Mouse (Mus musculus): ENCODE results near the gene Tmem274. TPM values are rescaled to one million over a fixed set of nuclear protein-coding genes. Genes with fewer than 3 reads are reported as not detected.
A peak's percentile ranks its signal among the peaks of the same experiment; 100 is the strongest.

Gene Tmem274
- polyA plus RNA-seq, 1 experiment from 2014 or later = 0.41 TPM

DNA sequence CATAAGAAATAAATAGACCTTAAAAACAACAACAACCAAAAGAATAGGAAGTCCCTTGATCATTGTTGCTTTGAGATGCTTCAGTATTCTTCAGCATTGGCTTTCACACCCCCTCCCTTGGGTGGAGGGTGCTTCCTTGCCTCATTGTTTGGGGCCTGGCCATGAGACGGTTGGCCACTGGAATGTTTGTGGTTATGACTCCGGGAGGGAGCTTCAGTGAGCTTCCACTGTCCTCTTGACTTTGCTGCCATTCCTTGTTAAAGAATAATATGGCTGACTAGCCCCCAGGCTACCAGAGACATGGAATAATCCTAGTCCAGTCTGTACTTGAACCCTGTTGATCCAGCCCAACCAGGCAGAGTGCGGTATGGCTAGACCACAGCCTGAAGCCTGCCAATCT, 29.7 kb downstream of the Tmem274 start:
- 65% methylated on average over 3 of the region's 3 CpGs for WGBS
- no peak overlapping the region for H3K27ac ChIP-seq (ENCODE audit: low read length)
- peaks cover 10% of the 10 kb centered on the region for H3K36me3 ChIP-seq (ENCODE audit: control insufficient read depth, insufficient read depth)
- no peaks in the 10 kb centered on the region for H3K9me3 ChIP-seq (replicated peaks; ENCODE audit: control insufficient read depth, low read length)
- no peak overlapping the region for H3K4me2 ChIP-seq (ENCODE audit: low read depth, low read length)
- no peak overlapping the region for H3K9ac ChIP-seq (ENCODE audit: low read length)
- no peak overlapping the region for H3K4me3 ChIP-seq (ENCODE audit: low read length)
- H3K27me3 ChIP-seq (ENCODE audit: control insufficient read depth, insufficient read depth, low read length) = no peaks in the 10 kb centered on the region
- no peaks in the 10 kb centered on the region for H3K4me1 ChIP-seq (ENCODE audit: control insufficient read depth, insufficient read depth, low read length)
- ATAC-seq (replicated peaks; ENCODE audit: extremely low read depth, insufficient read depth, low FRiP score) = no peak

DNA sequence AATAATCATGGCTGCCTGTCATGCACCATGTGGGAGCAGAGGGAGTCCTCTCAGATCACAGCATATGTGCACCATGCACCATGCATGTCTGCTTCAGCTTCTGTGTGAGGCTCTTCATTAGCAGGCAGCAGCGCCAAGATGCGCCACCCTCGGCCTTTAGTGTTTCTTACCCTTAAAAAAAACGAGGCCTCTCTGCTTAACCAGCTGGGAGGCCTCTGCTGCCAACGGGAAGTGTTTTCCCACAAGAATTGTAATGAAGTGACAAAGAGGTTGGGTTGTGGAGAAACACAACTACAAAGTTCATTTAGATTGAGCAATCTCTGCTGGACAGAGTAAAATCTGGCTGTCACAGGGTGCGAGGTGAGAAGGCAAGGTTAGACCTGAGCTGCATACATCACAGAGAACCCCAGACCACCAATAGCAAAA, 34.1 kb downstream of the Tmem274 start:
- H3K9ac ChIP-seq (ENCODE audit: low read length) = no peak overlapping the region
- H3K4me1 ChIP-seq (ENCODE audit: control insufficient read depth, insufficient read depth, low read length) = no peaks in the 10 kb centered on the region
- H3K27ac ChIP-seq (ENCODE audit: low read length) = no peak overlapping the region
- ATAC-seq (replicated peaks; ENCODE audit: extremely low read depth, insufficient read depth, low FRiP score) = no peak
- no peak overlapping the region for H3K4me2 ChIP-seq (ENCODE audit: low read depth, low read length)
- no peaks in the 10 kb centered on the region for H3K36me3 ChIP-seq (ENCODE audit: control insufficient read depth, insufficient read depth)
- no peak overlapping the region for H3K4me3 ChIP-seq (ENCODE audit: low read length)
- no peaks in the 10 kb centered on the region for H3K9me3 ChIP-seq (replicated peaks; ENCODE audit: control insufficient read depth, low read length)
- 49% methylated on average over 6 of the region's 6 CpGs for WGBS
- no peaks in the 10 kb centered on the region for H3K27me3 ChIP-seq (ENCODE audit: control insufficient read depth, insufficient read depth, low read length)

DNA sequence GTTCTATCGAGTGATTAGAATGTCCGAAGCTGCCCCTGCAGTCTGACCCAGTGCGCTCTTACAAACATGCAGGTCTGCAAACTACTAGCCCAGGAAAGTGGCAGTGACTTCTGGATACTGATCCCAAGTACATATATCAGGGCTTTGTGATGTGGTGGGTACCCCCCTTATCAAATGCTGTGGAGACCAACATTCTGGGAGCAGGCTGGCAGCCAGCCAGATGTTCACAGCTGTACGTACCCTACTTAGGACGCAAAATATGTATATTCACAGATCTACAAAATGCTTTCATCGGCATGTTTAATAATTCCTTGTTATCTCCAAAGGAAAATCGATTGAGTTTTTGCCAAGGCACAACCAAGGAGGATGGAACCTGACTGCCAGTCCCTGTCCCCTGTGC, 34.9 kb downstream of the Tmem274 start:
- no peak overlapping the region for H3K9ac ChIP-seq (ENCODE audit: low read length)
- H3K4me3 ChIP-seq (ENCODE audit: low read length) = no peak overlapping the region
- no peaks in the 10 kb centered on the region for H3K4me1 ChIP-seq (ENCODE audit: control insufficient read depth, insufficient read depth, low read length)
- no peaks in the 10 kb centered on the region; the same call in 1 of the 2 replicates for H3K9me3 ChIP-seq (replicated peaks; ENCODE audit: control insufficient read depth, low read length)
- H3K27ac ChIP-seq (ENCODE audit: low read length) = no peak overlapping the region
- 69% methylated on average over 7 of the region's 7 CpGs for WGBS
- no peaks in the 10 kb centered on the region for H3K36me3 ChIP-seq (ENCODE audit: control insufficient read depth, insufficient read depth)
- H3K27me3 ChIP-seq (ENCODE audit: control insufficient read depth, insufficient read depth, low read length) = no peaks in the 10 kb centered on the region
- H3K4me2 ChIP-seq (ENCODE audit: low read depth, low read length) = no peak overlapping the region
- ATAC-seq (replicated peaks; ENCODE audit: extremely low read depth, insufficient read depth, low FRiP score) = no peak

DNA sequence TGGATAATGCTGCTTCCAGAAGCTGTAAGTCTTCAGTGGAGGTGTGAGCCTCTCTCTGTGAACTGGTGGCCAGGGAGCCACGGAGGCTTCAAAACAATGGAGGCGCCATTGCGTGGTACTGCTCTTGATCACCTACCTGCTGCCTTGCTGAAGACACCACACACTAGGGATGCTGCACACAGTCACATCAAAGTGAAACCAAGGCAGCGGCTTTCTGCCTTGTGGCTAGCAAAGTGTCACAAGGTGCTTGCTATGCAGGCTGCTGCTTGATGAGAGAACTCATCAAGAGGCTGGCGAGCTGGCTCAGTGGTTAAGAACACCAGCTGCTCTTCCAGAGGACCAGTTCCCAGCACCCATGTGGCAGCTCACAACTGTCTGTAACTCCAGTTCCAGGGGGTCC, 38.5 kb downstream of the Tmem274 start:
- H3K4me2 ChIP-seq (ENCODE audit: low read depth, low read length) = no peak overlapping the region
- ATAC-seq (replicated peaks; ENCODE audit: extremely low read depth, insufficient read depth, low FRiP score) = no peak
- no peak overlapping the region for H3K4me3 ChIP-seq (ENCODE audit: low read length)
- no peak overlapping the region for H3K27ac ChIP-seq (ENCODE audit: low read length)
- H3K4me1 ChIP-seq (ENCODE audit: control insufficient read depth, insufficient read depth, low read length) = peaks cover 7% of the 10 kb centered on the region; the same call in 1 of the 2 replicates
- H3K9ac ChIP-seq (ENCODE audit: low read length) = no peak overlapping the region
- H3K27me3 ChIP-seq (ENCODE audit: control insufficient read depth, insufficient read depth, low read length) = no peaks in the 10 kb centered on the region
- no peaks in the 10 kb centered on the region for H3K36me3 ChIP-seq (ENCODE audit: control insufficient read depth, insufficient read depth)
- no peaks in the 10 kb centered on the region; the same call in 1 of the 2 replicates for H3K9me3 ChIP-seq (replicated peaks; ENCODE audit: control insufficient read depth, low read length)
- 89% methylated on average over 5 of the region's 5 CpGs for WGBS

DNA sequence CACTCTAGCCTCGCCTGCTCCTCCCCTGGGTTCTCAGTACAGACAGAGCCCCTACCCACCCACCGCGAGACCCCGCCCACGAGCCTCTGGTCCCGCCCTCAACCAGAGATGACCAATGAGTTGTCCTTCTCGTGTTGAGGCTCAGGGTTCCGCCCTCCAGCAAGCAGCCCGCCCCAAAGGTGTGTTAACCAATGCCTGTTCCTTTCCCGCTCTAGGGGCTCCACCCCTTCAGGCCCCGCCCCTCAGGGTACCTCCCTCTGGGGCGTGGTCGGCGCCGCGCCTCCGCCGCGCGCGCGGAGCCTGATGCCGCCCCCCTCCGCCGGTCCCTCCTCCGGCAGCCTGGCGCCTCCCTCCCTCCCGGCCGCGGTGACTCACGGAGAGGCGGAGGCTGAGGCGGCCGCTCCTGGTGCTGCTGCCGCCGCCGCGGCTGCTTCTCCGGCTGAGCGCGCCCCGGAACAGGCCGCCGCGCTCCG, 40.7 kb downstream of the Tmem274 start, which contains the start of gene Ctnnbip1:
Gene Ctnnbip1 (plus strand): TSS at position 369 of the 473 bp plus-strand sequence.
- Histone ChIP-seq H3K27me3 (ENCODE audit: control insufficient read depth, insufficient read depth, low read length) (no peaks in the 10 kb centered on the region), H3K4me1 (ENCODE audit: control insufficient read depth, insufficient read depth, low read length) (peaks cover 7% of the 10 kb centered on the region; the same call in 1 of the 2 replicates), H3K9me3 (replicated peaks; ENCODE audit: control insufficient read depth, low read length) (no peaks in the 10 kb centered on the region; the same call in 1 of the 2 replicates), H3K27ac (ENCODE audit: low read length) (peak within 1 kb of the TSS; percentile 44; the same call in 1 of the 2 replicates), H3K36me3 (ENCODE audit: control insufficient read depth, insufficient read depth) (no peaks in the 10 kb centered on the region), H3K4me2 (ENCODE audit: low read depth, low read length) (peak within 1 kb of the TSS; percentile 89), H3K4me3 (ENCODE audit: low read length) (peak within 1 kb of the TSS; percentile 81), H3K9ac (ENCODE audit: low read length) (peak within 1 kb of the TSS; percentile 90)
- 1% methylated on average over 41 of the region's 46 CpGs for WGBS
- peak; percentile 98 for ATAC-seq (replicated peaks; ENCODE audit: extremely low read depth, insufficient read depth, low FRiP score)

DNA sequence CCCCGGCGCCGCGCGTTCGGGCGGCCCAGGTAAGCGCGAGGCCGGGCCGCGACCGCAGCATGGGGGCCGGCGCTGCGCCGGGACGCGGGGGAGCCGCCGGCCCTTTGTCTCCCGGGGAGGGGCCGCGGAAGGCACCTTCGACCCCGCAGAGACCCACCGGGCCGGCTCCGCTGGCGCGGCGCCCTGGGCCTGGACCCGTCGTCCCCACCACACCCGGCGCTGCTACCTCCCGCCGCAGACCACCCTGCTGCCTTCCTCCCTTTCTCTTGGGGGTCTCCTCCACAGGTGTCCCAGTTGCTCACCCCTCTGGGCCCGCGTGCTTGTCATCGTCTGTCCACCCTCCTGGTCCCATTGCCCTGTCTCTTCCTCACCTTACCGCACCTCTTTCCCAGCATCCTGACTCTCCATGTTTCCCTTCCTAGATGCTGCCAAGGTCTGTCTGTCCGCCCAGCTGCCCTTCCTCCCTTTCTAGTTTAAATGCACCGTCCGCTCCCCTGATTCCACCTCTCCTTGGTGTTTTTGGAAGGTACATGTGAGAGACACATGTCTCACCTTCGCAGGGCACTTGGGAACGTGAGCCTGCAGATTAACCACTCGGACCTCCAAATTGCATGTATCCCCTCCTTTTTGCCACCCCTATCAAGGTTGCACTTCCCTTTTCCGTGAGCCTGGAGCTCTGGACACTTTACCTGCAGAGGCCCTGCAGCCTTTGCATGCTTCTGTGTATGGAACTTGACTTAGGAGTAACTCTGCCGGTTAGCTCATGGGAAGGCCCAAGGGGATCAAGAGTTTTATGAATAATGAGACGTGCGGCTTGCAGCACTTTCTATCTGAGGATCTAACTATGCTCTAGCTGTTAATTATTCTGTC, 41.4 kb downstream of the Tmem274 start:
- ATAC-seq (replicated peaks; ENCODE audit: extremely low read depth, insufficient read depth, low FRiP score) = no peak

DNA sequence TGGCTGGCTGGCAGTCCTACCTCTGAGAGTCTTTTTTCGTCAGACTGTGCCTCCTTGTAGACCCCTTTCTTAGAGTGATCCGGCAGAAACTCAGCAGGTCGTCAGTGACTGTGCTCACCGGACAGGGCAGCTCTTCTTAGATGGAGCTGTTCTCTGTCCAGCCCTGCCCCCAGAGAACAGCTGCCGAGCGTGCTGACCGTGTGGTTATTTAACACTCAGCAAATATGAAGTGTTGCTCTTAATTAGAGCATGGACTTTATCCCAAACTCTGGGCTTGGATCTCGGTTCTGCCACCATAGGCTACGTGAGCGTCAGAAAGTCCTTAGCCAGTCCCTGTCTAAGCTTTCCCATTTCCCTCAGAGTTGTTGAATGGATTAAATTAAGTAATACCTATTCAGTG, 44.1 kb downstream of the Tmem274 start:
- Histone ChIP-seq H3K9ac (ENCODE audit: low read length) (no peak overlapping the region), H3K4me3 (ENCODE audit: low read length) (no peak overlapping the region), H3K27me3 (ENCODE audit: control insufficient read depth, insufficient read depth, low read length) (no peaks in the 10 kb centered on the region), H3K4me1 (ENCODE audit: control insufficient read depth, insufficient read depth, low read length) (peaks cover 20% of the 10 kb centered on the region), H3K4me2 (ENCODE audit: low read depth, low read length) (no peak overlapping the region), H3K36me3 (ENCODE audit: control insufficient read depth, insufficient read depth) (no peaks in the 10 kb centered on the region), H3K9me3 (replicated peaks; ENCODE audit: control insufficient read depth, low read length) (no peaks in the 10 kb centered on the region; the same call in 1 of the 2 replicates), H3K27ac (ENCODE audit: low read length) (no peak overlapping the region)
- WGBS = 64% methylated on average over 10 of the region's 10 CpGs
- ATAC-seq (replicated peaks; ENCODE audit: extremely low read depth, insufficient read depth, low FRiP score) = no peak

More for the DNA sequence above, 41.4 kb downstream of the Tmem274 start:
- Histone ChIP-seq H3K4me2 (ENCODE audit: low read depth, low read length) (peak overlapping the region; percentile 89), H3K27me3 (ENCODE audit: control insufficient read depth, insufficient read depth, low read length) (no peaks in the 10 kb centered on the region), H3K27ac (ENCODE audit: low read length) (peak overlapping the region; percentile 44; the same call in 1 of the 2 replicates), H3K4me3 (ENCODE audit: low read length) (peak overlapping the region; percentile 81), H3K4me1 (ENCODE audit: control insufficient read depth, insufficient read depth, low read length) (peaks cover 7% of the 10 kb centered on the region; the same call in 1 of the 2 replicates), H3K36me3 (ENCODE audit: control insufficient read depth, insufficient read depth) (no peaks in the 10 kb centered on the region), H3K9ac (ENCODE audit: low read length) (peak overlapping the region; percentile 90), H3K9me3 (replicated peaks; ENCODE audit: control insufficient read depth, low read length) (no peaks in the 10 kb centered on the region; the same call in 1 of the 2 replicates)
- WGBS = 4% methylated on average over 51 of the region's 52 CpGs

DNA sequence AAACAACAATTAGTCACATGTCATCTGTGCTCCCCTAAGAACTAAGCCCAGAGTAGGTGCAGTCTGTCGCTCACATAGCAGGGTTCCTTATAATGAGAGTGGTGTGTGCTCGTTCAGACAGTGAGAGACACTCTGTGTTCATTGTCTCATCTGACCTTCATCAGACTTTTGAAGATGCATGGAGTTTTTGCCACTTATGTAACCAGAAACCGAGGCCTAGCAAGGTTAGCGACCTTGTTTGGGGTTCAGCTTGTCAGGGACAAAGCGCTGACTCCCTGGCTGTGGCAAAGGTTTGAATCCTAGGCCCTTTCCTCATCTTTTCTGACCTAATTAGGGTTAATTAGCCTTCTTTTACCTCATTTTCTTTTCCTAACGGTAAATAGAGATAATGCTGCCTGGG, 46.8 kb downstream of the Tmem274 start:
- H3K4me3 ChIP-seq (ENCODE audit: low read length) = no peak overlapping the region
- peaks cover 15% of the 10 kb centered on the region for H3K4me1 ChIP-seq (ENCODE audit: control insufficient read depth, insufficient read depth, low read length)
- H3K36me3 ChIP-seq (ENCODE audit: control insufficient read depth, insufficient read depth) = no peaks in the 10 kb centered on the region
- ATAC-seq (replicated peaks; ENCODE audit: extremely low read depth, insufficient read depth, low FRiP score) = no peak
- WGBS = 89% methylated on average over 6 of the region's 6 CpGs
- no peaks in the 10 kb centered on the region for H3K27me3 ChIP-seq (ENCODE audit: control insufficient read depth, insufficient read depth, low read length)
- no peak overlapping the region for H3K27ac ChIP-seq (ENCODE audit: low read length)
- H3K4me2 ChIP-seq (ENCODE audit: low read depth, low read length) = no peak overlapping the region
- no peak overlapping the region for H3K9ac ChIP-seq (ENCODE audit: low read length)
- H3K9me3 ChIP-seq (replicated peaks; ENCODE audit: control insufficient read depth, low read length) = no peaks in the 10 kb centered on the region

DNA sequence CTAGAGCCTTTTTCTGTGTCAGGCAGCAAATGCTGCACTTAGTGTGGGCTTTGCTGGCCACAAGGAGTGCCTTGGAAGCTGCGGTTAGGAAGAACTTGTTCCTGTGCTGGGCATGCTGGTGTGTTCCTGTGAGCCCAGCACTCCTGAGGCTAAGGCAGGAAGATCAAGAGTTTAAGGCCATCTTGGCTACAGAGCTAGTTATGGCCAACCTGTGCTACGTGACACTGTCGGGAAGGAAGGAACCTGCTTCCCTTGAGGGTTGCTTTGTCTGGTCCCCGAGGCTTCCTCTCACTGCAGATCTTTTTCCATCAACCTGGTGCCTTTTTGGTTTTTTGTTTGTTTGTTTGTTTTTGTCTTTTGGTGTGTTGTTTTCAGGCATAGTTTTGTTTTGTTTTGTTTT, 48.0 kb downstream of the Tmem274 start:
- peak overlapping the region; percentile 63 for H3K27ac ChIP-seq (ENCODE audit: low read length)
- no peak overlapping the region for H3K4me3 ChIP-seq (ENCODE audit: low read length)
- no peak for ATAC-seq (replicated peaks; ENCODE audit: extremely low read depth, insufficient read depth, low FRiP score)
- WGBS = 74% methylated on average over 4 of the region's 4 CpGs
- H3K4me1 ChIP-seq (ENCODE audit: control insufficient read depth, insufficient read depth, low read length) = peaks cover 22% of the 10 kb centered on the region
- no peak overlapping the region for H3K9ac ChIP-seq (ENCODE audit: low read length)
- no peaks in the 10 kb centered on the region for H3K9me3 ChIP-seq (replicated peaks; ENCODE audit: control insufficient read depth, low read length)
- H3K27me3 ChIP-seq (ENCODE audit: control insufficient read depth, insufficient read depth, low read length) = no peaks in the 10 kb centered on the region
- H3K4me2 ChIP-seq (ENCODE audit: low read depth, low read length) = no peak overlapping the region
- no peaks in the 10 kb centered on the region for H3K36me3 ChIP-seq (ENCODE audit: control insufficient read depth, insufficient read depth)
